Mouse (Mus musculus): Measurements from ENCODE around the gene F9.
A peak's percentile ranks its signal among the peaks of the same experiment; 100 is the strongest.
"Not testable (repeated sequence)": the region's sequence is repeated elsewhere in the genome, so short reads cannot be mapped to it uniquely, and the experiment has no call there.

The F9 gene

DNA sequence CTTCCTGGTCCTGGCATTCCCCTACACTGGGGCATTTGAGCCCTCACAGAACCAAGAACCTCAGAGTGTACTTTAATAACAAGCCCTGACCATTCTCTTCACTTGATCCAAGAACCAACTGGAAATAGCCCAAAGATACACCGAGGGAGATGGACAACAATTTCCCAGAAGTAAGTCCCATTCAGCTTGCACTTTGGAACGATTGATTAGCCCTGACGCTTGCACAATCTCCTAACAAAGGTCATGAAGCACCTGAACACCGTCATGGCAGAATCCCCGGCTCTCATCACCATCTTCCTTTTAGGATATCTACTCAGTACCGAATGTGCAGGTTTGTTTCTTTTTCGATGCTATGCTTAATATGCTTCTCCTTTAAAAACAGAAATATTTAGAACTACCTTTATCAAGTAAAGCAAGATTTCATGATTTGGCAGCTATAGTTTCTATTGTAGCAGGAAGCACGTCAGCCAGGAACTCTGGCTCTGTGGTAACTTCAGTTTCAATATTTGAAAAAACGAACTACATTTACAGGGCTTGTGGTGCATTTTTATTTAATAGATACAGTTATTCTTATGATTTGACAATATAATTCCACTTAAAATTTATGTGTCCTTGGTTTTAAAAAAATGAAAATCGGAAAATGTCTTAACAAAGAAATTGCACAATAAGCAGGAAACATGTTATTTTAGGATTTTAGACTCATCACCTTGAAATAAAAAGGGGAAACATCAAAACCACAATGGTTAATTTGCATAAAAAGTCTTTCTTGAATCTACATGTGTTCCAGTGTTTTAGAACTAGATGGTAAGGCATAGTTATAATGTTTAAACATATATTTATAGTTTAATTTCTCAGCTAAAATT is at the start of gene F9:
F9 (plus strand) TSS at position 244 of the 863 bp plus-strand sequence.
- no peak for DNase-seq (ENCODE audit: low read depth, low spot score)

DNA sequence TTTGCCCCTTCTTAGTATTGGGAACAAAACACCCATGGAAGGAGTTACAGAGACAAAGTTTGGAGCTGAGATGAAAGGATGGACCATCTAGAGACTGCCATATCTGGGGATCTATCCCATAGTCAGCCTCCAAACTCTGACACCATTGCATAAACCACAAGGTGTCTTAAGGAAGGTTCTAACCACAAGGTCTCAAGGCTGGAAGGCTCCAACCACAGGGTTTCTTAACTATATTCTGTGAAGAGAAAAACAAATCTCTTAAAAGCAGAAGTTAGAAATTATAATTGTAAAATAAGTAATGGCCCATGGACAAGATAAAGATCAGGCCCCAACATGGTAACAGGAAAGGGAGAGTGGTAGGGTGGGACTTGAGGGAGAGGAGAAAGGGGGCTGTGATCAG is 29.5 kb upstream of the F9 start:
- not testable (repeated sequence) for DNase-seq (ENCODE audit: low read depth, low spot score)

DNA sequence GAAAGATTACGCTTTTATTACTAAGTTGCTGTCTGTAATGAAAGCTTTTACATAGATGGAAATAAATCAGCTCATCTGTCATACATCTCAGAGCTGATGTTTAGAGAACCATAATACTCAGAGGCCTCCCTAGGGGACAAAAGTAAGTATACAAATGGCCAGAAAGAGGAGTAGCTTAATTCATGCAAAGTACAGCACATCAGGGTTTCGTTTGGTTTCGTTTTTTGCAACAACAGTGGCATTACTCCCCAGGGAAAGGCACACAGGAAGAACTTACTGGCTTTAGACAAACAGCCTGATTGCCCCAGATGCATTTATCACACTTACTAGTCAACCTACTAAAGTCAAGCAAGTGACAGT is 800 bp downstream of the F9 start:
- no peak for DNase-seq (ENCODE audit: low read depth, low spot score)

DNA sequence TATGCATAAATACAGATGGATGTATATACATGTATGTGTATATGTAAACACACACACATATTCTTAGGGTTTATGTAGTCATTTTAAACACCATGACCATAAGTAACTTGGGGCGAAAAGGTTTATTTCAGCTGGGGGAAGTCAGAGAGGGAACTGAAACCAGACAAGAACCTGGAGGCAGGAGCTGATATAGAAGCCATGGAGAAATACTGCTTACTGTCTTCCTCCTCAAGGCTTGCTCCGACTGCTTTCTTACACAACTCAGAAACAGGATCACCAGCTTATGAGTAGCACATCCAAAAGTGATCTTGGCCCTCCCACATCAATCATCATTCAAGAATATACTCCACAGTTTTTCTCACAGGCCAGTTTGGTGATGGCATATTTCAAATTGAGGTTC is 2.2 kb downstream of the F9 start:
- peak; percentile 7 for DNase-seq (ENCODE audit: low read depth, low spot score)

DNA sequence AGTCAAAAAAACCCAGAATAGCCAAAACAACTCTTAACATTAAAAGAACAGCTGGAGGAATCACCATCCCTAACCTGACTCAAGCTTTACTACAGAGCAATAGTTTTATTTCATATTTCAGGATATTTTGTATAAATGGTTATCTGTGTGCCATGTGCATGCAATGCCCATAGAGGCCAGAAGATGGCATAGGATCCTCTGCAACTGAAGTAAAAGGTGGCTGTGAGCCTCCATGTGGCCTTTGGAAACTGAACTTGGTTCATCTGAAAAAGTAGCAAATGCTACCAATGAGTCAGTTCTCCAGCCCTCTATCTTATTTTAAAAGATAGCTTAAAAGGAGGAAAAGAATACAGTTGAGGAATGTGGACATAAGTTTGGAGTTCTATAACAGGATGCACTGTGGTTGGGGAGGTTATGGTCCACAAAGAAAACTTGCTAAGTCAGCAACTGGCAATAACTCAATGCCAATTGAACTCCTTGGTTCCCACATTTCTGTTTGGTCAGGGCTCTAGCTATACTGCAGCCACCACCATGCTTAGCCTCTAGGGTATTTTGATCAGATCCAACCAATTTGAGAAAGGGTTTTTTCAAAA is 13.9 kb downstream of the F9 start:
- DNase-seq (ENCODE audit: low read depth, low spot score) = peak; percentile 58

DNA sequence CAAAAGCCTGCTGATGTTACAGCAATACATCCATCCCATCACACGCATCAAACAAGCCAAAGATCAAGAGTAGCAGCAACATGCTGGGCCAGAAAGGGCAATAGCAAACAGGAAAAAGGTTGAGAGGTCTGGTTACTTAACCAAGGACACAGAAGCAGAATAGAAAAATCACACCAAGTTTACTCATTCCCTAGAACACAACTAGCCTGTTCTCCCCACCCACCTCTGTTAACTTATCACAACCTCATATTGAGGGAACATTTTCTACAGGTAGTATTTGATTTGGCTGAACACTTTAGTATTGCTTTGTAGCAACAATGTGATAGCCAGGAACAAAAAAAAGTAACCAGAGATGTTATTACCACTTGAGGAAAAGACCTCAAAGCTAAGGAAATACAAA is 15.3 kb downstream of the F9 start:
- no peak for DNase-seq (ENCODE audit: low read depth, low spot score)

DNA sequence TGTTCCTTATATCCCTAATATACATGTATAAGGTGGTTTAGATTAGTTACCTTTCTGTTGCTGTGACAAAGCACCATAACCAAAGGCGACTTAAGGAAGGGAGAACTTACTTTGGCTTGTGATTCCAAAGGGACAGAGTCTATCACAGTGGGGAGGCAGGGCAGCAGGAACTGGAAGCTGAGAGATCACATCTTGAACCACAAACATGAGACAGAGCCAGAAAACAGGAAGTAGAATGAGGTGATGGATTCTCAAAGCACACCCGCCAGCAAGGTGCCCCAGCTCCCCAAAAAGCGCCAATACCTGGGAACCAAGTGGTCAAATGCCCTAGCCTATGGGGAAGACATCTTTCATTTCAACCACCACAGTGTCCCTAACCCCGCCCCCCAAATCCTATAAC is 21.7 kb downstream of the F9 start:
- DNase-seq (ENCODE audit: low read depth, low spot score) = no peak

DNA sequence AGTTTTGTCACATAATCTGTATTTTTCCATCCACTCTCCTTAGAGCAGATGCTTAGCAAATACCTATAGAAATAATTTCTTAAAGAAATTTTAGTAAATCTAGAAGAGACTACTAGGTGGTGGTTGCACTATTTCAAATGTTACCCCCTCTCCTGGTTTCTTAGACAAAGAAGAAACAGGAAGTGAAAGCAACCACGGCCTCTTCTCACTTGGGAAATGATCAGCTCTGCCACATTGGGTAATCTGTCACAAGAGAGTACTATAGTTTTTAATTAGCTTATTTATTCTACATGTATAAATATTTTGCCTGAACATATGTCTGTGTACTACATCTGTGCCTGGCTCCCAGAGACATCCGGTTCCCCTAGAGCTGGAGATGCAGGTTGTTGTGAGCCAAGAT is 22.3 kb downstream of the F9 start:
- no peak for DNase-seq (ENCODE audit: low read depth, low spot score)

DNA sequence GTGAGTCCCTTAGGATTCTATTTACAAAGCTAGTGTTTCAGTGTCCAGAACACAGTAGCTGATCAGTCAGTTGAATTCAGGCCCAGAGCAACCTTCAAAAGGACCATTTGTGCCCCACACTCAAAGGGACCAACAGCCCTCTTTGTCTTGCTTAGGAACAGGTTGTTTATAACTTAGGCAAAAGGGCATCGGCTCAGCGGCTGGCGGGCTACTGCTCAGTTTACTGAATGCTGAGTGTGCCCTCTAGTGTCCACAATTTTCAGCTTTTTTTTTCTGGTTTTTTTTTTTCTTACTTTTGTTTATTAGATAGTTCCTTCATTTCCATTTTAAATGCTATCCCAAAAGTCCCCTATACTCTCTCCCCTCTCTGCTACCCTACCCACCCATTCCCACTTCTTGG is 27.4 kb downstream of the F9 start:
- DNase-seq (ENCODE audit: low read depth, low spot score) = peak; percentile 55

DNA sequence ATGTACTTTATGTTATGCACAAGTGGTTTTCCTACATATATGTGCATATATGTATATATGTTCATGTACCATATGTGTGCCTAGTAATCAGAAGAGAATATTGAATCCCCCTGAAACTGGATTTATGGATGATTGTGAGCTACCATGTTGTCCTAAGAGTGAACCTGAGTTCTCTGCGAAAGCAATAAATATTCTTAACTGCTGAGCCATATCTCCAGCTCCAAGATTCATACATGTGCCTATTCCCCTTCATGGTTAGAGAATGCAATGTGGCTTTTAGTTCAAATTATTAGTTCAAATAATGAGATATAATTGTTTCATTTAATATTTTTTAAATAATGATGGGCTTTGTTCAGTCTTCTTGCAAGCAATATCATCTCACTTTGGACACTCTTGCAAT is 55.5 kb downstream of the F9 start:
- DNase-seq (ENCODE audit: low read depth, low spot score) = no peak

DNA sequence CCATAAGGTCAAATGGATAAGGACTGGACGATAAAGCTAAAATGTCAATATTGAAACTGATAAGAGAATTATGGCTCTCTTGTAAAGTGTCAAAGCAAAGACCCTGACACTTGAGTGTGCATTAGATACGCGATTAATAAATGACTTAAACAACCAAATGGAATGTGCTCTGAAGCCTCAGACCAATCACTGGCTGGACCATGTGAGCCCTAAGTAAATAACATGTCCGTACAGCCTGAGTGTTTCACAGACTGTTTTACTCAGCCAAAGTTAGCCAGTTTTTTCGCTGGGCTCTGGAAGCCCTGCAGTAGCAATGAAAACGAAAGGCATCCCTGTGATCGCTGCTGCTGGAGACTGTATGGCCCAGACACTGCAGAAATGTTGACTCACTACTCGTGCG is 55.9 kb downstream of the F9 start:
- DNase-seq (ENCODE audit: low read depth, low spot score) = no peak

DNA sequence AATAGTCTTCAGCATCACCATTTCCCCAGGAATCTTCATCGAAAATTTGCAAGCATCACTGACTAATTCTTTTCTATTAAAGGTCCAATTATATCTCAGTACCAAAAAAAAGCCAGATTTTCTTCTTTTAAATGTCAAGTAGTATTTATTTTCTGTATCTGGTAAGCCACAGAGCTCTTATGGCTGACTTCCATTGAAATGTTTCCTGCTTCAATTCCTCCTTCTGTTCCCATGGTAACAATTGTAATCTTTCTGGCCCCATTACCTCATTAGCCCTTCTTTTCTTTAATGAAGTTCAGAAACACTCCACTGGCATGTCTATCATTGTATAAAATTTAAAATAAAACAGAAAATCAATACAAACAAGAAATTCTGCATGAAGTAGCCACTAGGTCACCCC is 76.1 kb downstream of the F9 start:
- DNase-seq (ENCODE audit: low read depth, low spot score) = peak; percentile 3
